Mouse (Mus musculus) urinary bladder, adult 18-20 months (tissue): Measurements from ENCODE around the gene Rnf183.
A peak's percentile ranks its signal among the peaks of the same experiment; 100 is the strongest.
"Not testable (repeated sequence)": the region's sequence is repeated elsewhere in the genome, so short reads cannot be mapped to it uniquely, and the experiment has no call there.

ENCODE experiments used
- DNase-seq, 2 experiments: peaks; one replicate each; pipeline ENCODE4 v3.0.0; 2022; ENCODE audit warnings: low spot score in 2 of 2, mixed read lengths in 2 of 2

Gene Rnf183

GRCm38 (mm10) chr4:62435081-62435480 lies at the start of gene Rnf183:
Gene Rnf183, minus strand, starts transcription at chr4:62435252.
- DNase-seq = no peak

DNA sequence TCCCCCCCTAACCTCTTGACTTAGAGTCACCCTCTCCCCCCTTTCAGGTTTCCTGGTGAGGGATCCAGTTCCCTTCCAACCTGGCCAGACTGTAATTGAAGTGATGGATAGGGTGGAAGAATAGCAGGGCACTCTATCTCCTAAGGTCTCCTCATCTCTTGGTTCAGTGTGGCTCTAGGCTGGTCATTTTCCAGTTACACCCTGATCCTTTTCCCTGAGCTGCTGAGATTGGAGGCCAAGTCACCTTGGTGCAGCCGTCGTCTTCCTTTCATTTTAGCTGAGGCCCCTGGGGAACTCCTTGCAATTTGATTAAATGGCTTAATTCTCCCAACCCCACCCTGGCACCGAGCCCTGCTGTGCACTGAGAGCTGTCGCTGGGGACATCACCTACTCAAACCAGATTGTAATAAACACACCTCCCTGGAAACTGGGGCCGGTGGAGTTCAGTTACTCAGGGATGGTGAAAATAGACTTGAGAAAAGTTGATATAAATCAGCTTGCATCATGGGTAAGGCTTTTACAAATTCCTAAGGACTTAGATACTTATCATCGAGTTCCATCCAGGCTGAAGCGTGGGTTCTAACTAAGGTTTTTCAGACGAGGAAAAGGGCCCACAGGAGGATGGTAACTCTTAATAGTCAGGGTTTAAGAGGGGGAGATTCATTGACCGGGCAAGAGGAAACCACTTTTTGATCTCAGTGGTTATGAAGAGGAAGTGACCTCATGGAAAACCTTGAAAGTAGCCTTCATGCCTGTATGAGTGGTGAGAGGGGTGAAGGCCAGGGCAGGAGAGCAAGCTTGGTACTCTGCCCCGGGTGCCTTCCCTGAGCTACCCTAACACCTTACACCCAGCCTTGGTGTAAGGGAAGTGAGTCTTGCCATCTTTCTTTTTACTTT lies 45.9 kb upstream of the Rnf183 start:
- DNase-seq = no peak

DNA sequence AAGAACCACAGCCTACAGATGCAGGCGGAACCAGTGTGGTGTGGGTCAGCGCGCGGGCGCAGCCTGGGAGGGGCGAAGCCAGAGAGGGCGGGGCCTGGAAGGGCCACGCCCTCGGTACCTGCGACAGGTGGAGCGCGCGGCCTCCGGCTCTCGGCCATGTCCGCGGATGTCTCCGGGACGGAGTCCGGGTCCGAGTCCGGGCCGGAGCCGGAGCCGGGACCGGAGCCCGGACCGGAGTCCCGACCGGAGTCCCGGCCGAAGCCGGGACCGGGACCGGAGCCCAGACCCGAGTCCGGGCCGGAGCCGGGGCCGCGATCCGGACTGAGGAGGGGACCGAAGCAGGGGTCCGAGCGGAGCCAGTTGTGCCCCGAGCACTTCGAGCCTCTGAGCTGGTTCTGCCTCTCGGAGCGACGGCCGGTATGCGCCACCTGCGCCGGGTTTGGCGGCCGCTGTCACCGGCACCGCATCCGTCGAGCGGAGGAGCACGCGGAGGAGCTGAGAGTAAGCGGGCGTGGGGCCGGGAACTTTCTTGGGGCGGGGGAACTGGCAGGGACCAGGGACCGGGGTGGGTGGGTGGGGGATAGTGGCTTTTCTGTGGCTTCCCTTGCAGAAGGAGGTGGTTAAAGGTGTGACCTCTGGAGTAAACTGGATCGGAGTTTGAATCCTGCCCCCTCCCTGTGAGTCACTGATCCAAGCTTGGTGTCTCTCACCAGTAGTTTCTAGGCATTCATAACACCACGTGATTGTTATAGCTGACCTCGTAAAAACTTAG lies 45.1 kb upstream of the Rnf183 start, which contains the start of gene Bspry:
Gene Bspry (plus strand): TSS at position 117 of the 772 bp plus-strand sequence.
- peak; percentile 50 to 59 for DNase-seq

GRCm38 (mm10) chr4:62479593-62479936 lies 44.5 kb upstream of the Rnf183 start:
- not testable (repeated sequence) for DNase-seq

- DNase-seq = no peak
Observed at GRCm38 (mm10) chr4:62477542-62478244, 42.6 kb upstream of the Rnf183 start.

DNA sequence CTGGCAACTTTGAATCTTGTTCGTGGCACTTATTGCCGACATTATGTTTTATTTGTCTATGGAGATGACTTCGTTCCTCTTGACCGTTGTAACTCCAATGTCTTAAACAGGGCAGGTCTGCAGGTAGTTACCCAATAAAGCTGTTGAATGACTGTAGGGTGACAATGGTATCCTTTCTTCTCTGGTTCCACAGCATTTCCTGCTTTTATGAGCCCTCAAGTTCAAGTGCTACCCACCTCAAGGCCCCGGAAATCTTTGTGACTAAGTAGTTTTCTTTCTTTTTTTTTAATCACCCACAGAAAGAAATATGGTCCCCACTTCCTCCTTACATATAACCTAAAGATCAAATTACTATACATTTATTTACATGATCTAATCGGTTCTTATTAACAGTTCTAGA lies 40.7 kb upstream of the Rnf183 start:
- DNase-seq = no peak

- no peak for DNase-seq
Observed at GRCm38 (mm10) chr4:62475131-62475530, 40.1 kb upstream of the Rnf183 start.

GRCm38 (mm10) chr4:62472071-62472470 lies 37.0 kb upstream of the Rnf183 start:
- no peak for DNase-seq

GRCm38 (mm10) chr4:62470598-62471051 lies 35.6 kb upstream of the Rnf183 start, which contains the start of gene Wdr31:
Gene Wdr31, minus strand, starts transcription at chr4:62470896.
- peak; percentile 49 to 79 for DNase-seq

- no peak for DNase-seq
Observed at GRCm38 (mm10) chr4:62468158-62468557, 33.1 kb upstream of the Rnf183 start.

GRCm38 (mm10) chr4:62463124-62463523 lies 28.1 kb upstream of the Rnf183 start:
- no peak for DNase-seq

- no peak for DNase-seq
Observed at GRCm38 (mm10) chr4:62460348-62460747, 25.3 kb upstream of the Rnf183 start.

- no peak for DNase-seq
Observed at GRCm38 (mm10) chr4:62459081-62459480, 24.0 kb upstream of the Rnf183 start.

GRCm38 (mm10) chr4:62454995-62455394 lies 19.9 kb upstream of the Rnf183 start:
- peak in 1 of 2 experiments; percentile 27 for DNase-seq

DNA sequence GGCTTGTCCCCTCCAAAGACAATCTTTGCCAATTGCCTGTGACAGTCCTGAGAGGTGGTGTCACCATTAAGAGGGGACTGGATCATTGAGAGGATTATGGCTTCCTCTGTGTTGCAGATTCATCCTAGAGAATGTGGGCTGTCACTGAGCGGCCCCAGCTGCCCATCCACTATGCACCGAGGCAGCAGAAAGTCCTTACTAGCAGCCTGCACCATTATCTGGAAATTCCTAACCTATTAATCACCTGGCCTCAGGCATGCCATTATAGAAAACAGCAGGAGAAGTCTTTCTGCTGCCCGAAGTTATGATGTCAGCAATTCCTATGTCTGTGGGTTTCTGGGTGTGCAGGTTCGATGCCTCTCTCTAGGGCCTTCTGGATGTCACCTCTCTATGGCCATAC lies 5.9 kb upstream of the Rnf183 start:
- DNase-seq = no peak

DNA sequence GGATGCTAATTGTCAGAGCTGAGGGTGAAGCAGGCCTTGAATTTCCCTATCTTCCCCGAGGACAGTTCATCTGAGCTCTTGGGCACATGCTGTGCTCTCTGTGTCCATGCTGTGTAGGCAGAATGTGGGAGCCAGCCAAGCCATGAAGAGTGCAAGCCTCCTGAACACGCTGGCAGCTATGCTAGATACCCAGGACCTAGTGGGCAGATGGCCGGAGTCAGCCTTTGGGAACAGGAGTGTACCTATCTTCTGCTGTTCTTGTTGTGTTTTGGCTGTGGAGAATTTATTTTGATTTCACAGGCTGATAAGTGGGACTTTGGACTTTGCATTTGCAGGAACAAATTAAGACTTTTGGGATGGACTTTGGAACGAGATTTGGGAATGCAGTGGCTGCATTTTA lies 5.5 kb upstream of the Rnf183 start:
- no peak for DNase-seq

GRCm38 (mm10) chr4:62439793-62440192 lies 4.7 kb upstream of the Rnf183 start:
- DNase-seq = no peak

- DNase-seq = no peak
Observed at GRCm38 (mm10) chr4:62437871-62438270, 2.8 kb upstream of the Rnf183 start.

- DNase-seq = no peak
Observed at GRCm38 (mm10) chr4:62437256-62437778, 2.3 kb upstream of the Rnf183 start.

DNA sequence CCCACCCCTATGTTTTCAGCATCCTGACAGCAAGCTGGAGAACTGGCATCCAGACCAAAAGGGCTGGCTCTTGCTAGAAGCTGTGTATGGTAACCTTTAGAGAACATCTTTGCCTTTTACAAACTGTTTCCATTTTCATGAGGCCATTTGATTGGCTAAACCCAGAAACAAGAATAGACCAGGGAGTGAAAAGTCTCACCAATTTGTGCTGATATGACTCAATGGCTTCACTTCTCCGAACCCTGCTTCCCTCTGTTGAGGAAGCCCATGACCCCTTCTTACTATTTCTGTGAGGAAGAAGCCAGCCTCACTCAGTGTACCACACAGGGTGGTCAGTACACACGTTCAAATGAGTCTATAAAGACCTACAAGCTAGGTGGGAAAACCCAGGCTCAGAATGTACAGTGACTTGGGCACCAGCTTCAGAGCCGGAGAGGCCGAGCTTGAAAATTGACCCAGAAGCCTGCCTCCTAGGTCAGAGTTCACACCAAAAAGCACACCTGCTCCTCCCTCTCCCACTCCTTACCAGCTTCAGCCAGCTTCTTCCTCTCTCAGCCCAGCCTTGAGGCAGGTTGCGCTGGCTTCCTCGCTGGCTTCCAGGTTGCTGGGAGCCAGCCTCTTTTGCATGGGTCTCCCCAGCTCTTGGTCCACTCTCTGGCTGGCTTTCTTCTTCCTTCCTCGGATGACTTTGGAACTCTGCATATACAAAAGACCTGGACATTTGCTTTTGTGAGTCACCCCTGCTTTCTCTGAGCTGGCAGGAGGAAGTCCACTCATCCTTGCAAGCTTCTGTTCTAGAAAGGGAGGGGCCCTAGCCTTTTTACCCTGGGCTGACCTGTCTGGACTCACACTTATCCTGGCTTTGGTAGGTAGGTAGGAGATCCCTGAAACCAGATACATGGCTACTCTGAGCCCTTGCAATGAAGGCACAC lies 847 bp downstream of the Rnf183 start:
- DNase-seq = no peak

- DNase-seq = no peak
Observed at GRCm38 (mm10) chr4:62431522-62431921, 3.5 kb downstream of the Rnf183 start.
